10 mouse cellular contexts compared by ENCODE assay signal in the genomic region with DNA sequence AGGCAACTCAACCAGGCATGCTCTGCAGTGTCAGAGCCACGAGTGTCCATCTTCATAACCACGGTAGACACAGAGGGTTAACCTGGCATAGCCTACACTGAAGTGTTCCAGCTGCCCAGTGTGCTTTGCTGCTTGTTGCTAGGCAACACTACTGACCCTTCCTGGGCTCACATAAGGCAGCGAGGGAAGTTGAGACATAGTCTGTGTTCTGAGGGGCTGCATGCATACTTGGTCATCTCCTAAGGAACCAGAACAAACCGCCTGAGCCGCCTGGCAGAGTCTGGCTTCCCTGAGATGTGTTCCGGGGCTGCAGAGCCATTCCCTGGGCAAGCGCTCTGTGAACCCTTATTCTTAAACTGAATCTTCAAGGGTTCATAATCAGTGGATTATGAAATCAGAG. TPM values are rescaled to one million over a fixed set of nuclear protein-coding genes. Genes with fewer than 3 reads are reported as not detected.
DNase-seq lines count a peak whose midpoint lies in the region; ATAC-seq and TF ChIP-seq lines count a peak whose summit lies in the region.
"Had no signal": no experiment of that assay in that cellular context is flagged by ENCODE, and none has a peak within 500 bp of the region (broad histone marks: within the 10 kb centered on the region; RNA-seq: fewer than 3 reads in every experiment).

No protein-coding gene starts in this region.

- no peak for TF ChIP-seq CTCF in forebrain, postnatal 0 days (IDR thresholded peaks at IDR 0.05; ENCODE audit: low read depth)

- H3K36me3 ChIP-seq in heart, embryonic 16.5 days (ENCODE audit: control insufficient read depth, insufficient read depth): 0 out of 2 replicates have a peak, but pooled peaks cover 3% of the 10 kb centered on the region
- no peaks in the 10 kb centered on the region for H3K36me3 ChIP-seq in forebrain, postnatal 0 days (ENCODE audit: insufficient read depth)
- H3K36me3 ChIP-seq in midbrain, embryonic 10.5 days: no peaks in the 10 kb centered on the region
- H3K36me3 ChIP-seq: limb, embryonic 13.5 days had no signal

- DNase-seq in heart, adult 18-20 months: no peak
- DNase-seq in cerebellum, adult 11 months: peak; percentile 11
- peak; percentile 65 for DNase-seq in forebrain, postnatal 0 days
- DNase-seq in midbrain, embryonic 10.5 days (ENCODE audit: low spot score): peak; percentile 75
- DNase-seq in adrenal gland, postnatal 36 days: no peak
- no peak for DNase-seq in left cerebral cortex, postnatal 36 days (ENCODE audit: low spot score in 2 of 2)

- no peaks in the 10 kb centered on the region for H3K27me3 ChIP-seq in heart, embryonic 16.5 days (ENCODE audit: control insufficient read depth, insufficient read depth, low read length)
- H3K27me3 ChIP-seq in forebrain, postnatal 0 days (ENCODE audit: insufficient read depth, low read length): no peaks in the 10 kb centered on the region
- no peaks in the 10 kb centered on the region for H3K27me3 ChIP-seq in midbrain, embryonic 10.5 days (ENCODE audit: low read depth, poor library complexity, severe bottlenecking)
- H3K27me3 ChIP-seq: limb, embryonic 13.5 days had no signal

- no peak overlapping the region for H3K9ac ChIP-seq in heart, embryonic 16.5 days (ENCODE audit: low read length)
- no peak overlapping the region; the same call in 1 of the 2 replicates for H3K9ac ChIP-seq in forebrain, postnatal 0 days
- H3K9ac ChIP-seq: limb, embryonic 13.5 days had no signal

- H3K4me3 ChIP-seq in heart, embryonic 16.5 days (ENCODE audit: low read length): 0 out of 2 replicates have a peak overlapping the region, but pooled peaks have one; percentile 2
- no peak overlapping the region for H3K4me3 ChIP-seq in forebrain, postnatal 0 days (ENCODE audit: low read depth, low read length)
- peak overlapping the region; percentile 40 for H3K4me3 ChIP-seq in midbrain, embryonic 10.5 days
- H3K4me3 ChIP-seq: limb, embryonic 13.5 days had no signal

- H3K27ac ChIP-seq in heart, embryonic 16.5 days (ENCODE audit: low read length): no peak overlapping the region
- H3K27ac ChIP-seq in forebrain, postnatal 0 days (ENCODE audit: low read depth, low read length): peak overlapping the region; percentile 59
- H3K27ac ChIP-seq in midbrain, embryonic 10.5 days (replicated peaks): peak overlapping the region; percentile 84
- H3K27ac ChIP-seq: limb, embryonic 13.5 days had no signal

- H3K4me2 ChIP-seq in heart, embryonic 16.5 days (ENCODE audit: low read depth, low read length): peak overlapping the region; percentile 13; the same call in 1 of the 2 replicates
- H3K4me2 ChIP-seq in forebrain, postnatal 0 days (ENCODE audit: low read depth): peak overlapping the region; percentile 29
- H3K4me2 ChIP-seq: limb, embryonic 13.5 days had no signal

- ATAC-seq in heart, embryonic 16.5 days (replicated peaks; ENCODE audit: extremely low read depth, insufficient read depth, low FRiP score): no peak
- ATAC-seq in forebrain, postnatal 0 days: peak; percentile 95
- ATAC-seq in megakaryocyte-erythroid progenitor cell, adult 5-6 weeks (replicated peaks; ENCODE audit: low FRiP score, low TSS enrichment, poor library complexity, severe bottlenecking): no peak

- H3K9me3 ChIP-seq in heart, embryonic 16.5 days (replicated peaks; ENCODE audit: control insufficient read depth, low read length): no peaks in the 10 kb centered on the region
- H3K9me3 ChIP-seq in forebrain, postnatal 0 days (ENCODE audit: low read length): no peaks in the 10 kb centered on the region
- no peaks in the 10 kb centered on the region for H3K9me3 ChIP-seq in midbrain, embryonic 10.5 days (replicated peaks)
- H3K9me3 ChIP-seq: limb, embryonic 13.5 days had no signal

- WGBS in heart, embryonic 16.5 days: 41% methylated on average over 7 of the region's 7 CpGs
- 23% methylated on average over 7 of the region's 7 CpGs for WGBS in forebrain, postnatal 0 days
- 22% methylated on average over 7 of the region's 7 CpGs for WGBS in midbrain, embryonic 10.5 days

- intact Hi-C loops in left cerebral cortex, postnatal 36 days (cut with DNase I): no loop called here

- no peaks in the 10 kb centered on the region for H3K4me1 ChIP-seq in heart, embryonic 16.5 days (ENCODE audit: control insufficient read depth, insufficient read depth, low read length)
- peaks cover 9% of the 10 kb centered on the region; the same call in 1 of the 2 replicates for H3K4me1 ChIP-seq in forebrain, postnatal 0 days (ENCODE audit: insufficient read depth)
- H3K4me1 ChIP-seq in midbrain, embryonic 10.5 days: peaks cover 36% of the 10 kb centered on the region

RNA-seq across cellular contexts. Expression of a gene that starts 21.0 kb away (rescaled TPM):
- polyA plus RNA-seq in heart, embryonic 16.5 days (2015; fragmentation: Nextera tagmentation; extraction: Ambion mirVana): not detected in 2 replicates
- total RNA-seq in heart, adult 18-20 months (2021): not detected
- not detected in 2 replicates for total RNA-seq in forebrain, postnatal 0 days (2014; rRNA removed)
- polyA plus RNA-seq in forebrain, postnatal 0 days (2015; fragmentation: Nextera tagmentation; extraction: Ambion mirVana): 0.52 TPM in 1 of 2 replicates, not detected in the other
- polyA plus RNA-seq in midbrain, embryonic 10.5 days (2016; fragmentation: Nextera tagmentation; extraction: Ambion mirVana): not detected in 2 replicates
- total RNA-seq in adrenal gland, postnatal 36 days (2021): not detected
- total RNA-seq in megakaryocyte-erythroid progenitor cell, adult 5-6 weeks (2014; fragmentation: Nextera tagmentation): not detected in 2 replicates
- not detected in 2 replicates for total RNA-seq in megakaryocyte-erythroid progenitor cell, adult 5-6 weeks (2017)
- total RNA-seq in left cerebral cortex, postnatal 36 days (2021): not detected
- total RNA-seq: common myeloid progenitor, adult 5-6 weeks had no signal

RNA-seq across cellular contexts. Expression of a gene that starts 21.6 kb away (rescaled TPM):
- polyA plus RNA-seq in heart, embryonic 16.5 days (2015; fragmentation: Nextera tagmentation; extraction: Ambion mirVana): 0.22 and 0.39 TPM in 2 replicates
- not detected for total RNA-seq in heart, adult 18-20 months (2021)
- total RNA-seq in forebrain, postnatal 0 days (2014; rRNA removed): 0.24 and 9.9 TPM in 2 replicates
- polyA plus RNA-seq in forebrain, postnatal 0 days (2015; fragmentation: Nextera tagmentation; extraction: Ambion mirVana): 2.2 and 2.4 TPM in 2 replicates
- polyA plus RNA-seq in midbrain, embryonic 10.5 days (2016; fragmentation: Nextera tagmentation; extraction: Ambion mirVana): 0.62 and 0.67 TPM in 2 replicates
- total RNA-seq in adrenal gland, postnatal 36 days (2021): not detected
- total RNA-seq in megakaryocyte-erythroid progenitor cell, adult 5-6 weeks (2014; fragmentation: Nextera tagmentation): not detected in 2 replicates
- not detected in 2 replicates for total RNA-seq in megakaryocyte-erythroid progenitor cell, adult 5-6 weeks (2017)
- 1 to 10 TPM; 1.3 to 2.3 TPM for total RNA-seq in left cerebral cortex, postnatal 36 days (2021)
- total RNA-seq: common myeloid progenitor, adult 5-6 weeks had no signal

RNA-seq across cellular contexts. Expression of a gene that starts 49.7 kb away (rescaled TPM):
- polyA plus RNA-seq in heart, embryonic 16.5 days (2015; fragmentation: Nextera tagmentation; extraction: Ambion mirVana): 49.9 and 60.6 TPM in 2 replicates
- total RNA-seq in heart, adult 18-20 months (2021): 10 to 100 TPM; 16.7 to 19.3 TPM
- 24.9 and 33.4 TPM in 2 replicates for total RNA-seq in forebrain, postnatal 0 days (2014; rRNA removed)
- polyA plus RNA-seq in forebrain, postnatal 0 days (2015; fragmentation: Nextera tagmentation; extraction: Ambion mirVana): 17.5 and 34.3 TPM in 2 replicates
- 67.2 and 68.3 TPM in 2 replicates for polyA plus RNA-seq in midbrain, embryonic 10.5 days (2016; fragmentation: Nextera tagmentation; extraction: Ambion mirVana)
- 10 to 100 TPM; 42.2 to 64.7 TPM for total RNA-seq in adrenal gland, postnatal 36 days (2021)
- total RNA-seq in megakaryocyte-erythroid progenitor cell, adult 5-6 weeks (2014; fragmentation: Nextera tagmentation): 138 and 220 TPM in 2 replicates
- total RNA-seq in megakaryocyte-erythroid progenitor cell, adult 5-6 weeks (2017): 307 and 371 TPM in 2 replicates
- 10 to 100 TPM; 28.0 to 54.5 TPM for total RNA-seq in left cerebral cortex, postnatal 36 days (2021)

Comparison
In these comparisons a context has a peak if more than half of its experiments do, and no peak if none do; other contexts are left out.
1. DNase-seq: peak in cerebellum, adult 11 months (single experiment), forebrain, postnatal 0 days (single experiment) and midbrain, embryonic 10.5 days (single experiment); none in heart, adult 18-20 months (0 of 2), adrenal gland, postnatal 36 days (0 of 2) and left cerebral cortex, postnatal 36 days (0 of 2).